Mouse (Mus musculus) brown adipose tissue, adult 24 weeks (tissue): ENCODE data around the gene Mpg. TPM values are rescaled to one million over a fixed set of nuclear protein-coding genes. Genes with fewer than 3 reads are reported as not detected.

Experiments used
- H3K27ac ChIP-seq: fragments of 200-500 bp; replicated peaks from 2 replicates; pipeline ENCODE4 v1.5.1; 2012; ENCODE audit warnings: low read depth, mild to moderate bottlenecking, low read length
- H3K4me1 ChIP-seq: fragments of 200-500 bp; 2 replicates; pipeline ENCODE4 v1.6.1; 2012; ENCODE audit warnings: low read length, mixed read lengths; ENCODE audit not compliant: control insufficient read depth, insufficient read depth, insufficient read length
- H3K4me3 ChIP-seq: fragments of 200-500 bp; 2 replicates; pipeline ENCODE4 v1.5.1; 2012; ENCODE audit warnings: low read depth, mild to moderate bottlenecking, low read length, moderate library complexity; ENCODE audit not compliant: insufficient read depth
- polyA plus RNA-seq: library from polyadenylated mRNA; stranded (reverse); fragments of >200 nt; gene quantifications from 2 replicates; pipeline ENCODE4 v1.2.4, GENCODE M21; 2012; ENCODE audit not compliant: missing spikeins, insufficient read depth, insufficient read length

The Mpg gene
- polyA plus RNA-seq = 7.6 and 9.3 TPM in 2 replicates

DNA sequence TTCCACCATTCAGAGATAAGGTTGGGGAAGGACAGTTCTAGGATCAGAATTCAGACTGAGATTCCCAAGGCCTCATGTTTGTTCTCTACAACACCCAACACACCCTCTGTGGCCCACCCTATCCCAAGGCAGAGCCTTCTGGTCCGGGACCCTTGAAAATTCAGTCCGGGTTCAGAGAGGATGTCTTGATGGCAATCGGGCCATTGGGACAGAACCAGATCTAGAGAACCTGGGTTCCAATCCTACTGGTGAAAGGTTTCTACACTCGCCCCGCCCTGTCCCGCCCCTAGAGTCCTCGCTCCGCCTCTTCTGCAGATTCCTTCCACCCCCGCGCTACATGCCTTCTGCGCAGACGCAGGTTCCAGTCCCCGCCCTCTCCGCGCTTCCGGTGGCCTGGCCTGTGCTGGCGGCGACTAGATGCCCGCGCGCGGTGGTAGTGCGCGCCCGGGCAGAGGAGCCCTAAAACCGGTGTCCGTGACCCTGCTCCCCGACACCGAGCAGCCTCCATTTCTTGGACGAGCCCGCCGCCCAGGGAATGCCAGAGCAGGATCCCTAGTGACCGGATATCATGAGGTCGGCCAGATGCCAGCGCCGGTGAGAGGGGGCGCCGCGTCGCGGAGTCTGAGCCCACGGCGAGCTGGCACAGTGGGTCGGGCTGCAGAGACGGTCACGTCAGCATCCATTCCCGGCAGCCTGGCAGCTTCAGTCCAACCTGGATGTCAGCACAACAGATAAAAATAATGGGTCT, at the start of gene Mpg:
Mpg (plus strand) TSS at position 382 of the 748 bp plus-strand sequence.
- H3K4me3 ChIP-seq = peak within 1 kb of the TSS; percentile 83
- peak within 1 kb of the TSS; percentile 82 for H3K27ac ChIP-seq
- H3K4me1 ChIP-seq = peaks cover 24% of the 10 kb centered on the region

DNA sequence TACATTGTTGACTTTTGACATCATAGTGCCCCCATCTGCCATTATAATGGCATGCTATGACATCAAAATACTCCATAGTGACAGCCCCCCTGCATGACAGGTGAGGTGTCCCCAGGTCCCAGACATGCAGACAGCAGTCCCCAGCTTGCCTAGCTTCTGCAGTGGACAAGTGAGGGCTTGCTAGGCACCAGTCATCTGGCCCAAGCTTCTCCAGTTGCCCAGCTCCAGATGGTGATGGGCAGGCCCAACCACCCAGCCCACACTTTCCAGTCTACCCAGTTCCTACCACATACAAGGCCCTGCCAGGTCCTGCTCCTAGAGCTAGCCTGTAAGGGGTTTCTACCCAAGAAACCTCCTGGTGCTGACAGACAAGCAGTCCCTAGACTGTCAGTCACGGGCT, 47.8 kb upstream of the Mpg start:
- H3K4me3 ChIP-seq = no peak overlapping the region
- H3K27ac ChIP-seq = no peak overlapping the region
- no peaks in the 10 kb centered on the region for H3K4me1 ChIP-seq

DNA sequence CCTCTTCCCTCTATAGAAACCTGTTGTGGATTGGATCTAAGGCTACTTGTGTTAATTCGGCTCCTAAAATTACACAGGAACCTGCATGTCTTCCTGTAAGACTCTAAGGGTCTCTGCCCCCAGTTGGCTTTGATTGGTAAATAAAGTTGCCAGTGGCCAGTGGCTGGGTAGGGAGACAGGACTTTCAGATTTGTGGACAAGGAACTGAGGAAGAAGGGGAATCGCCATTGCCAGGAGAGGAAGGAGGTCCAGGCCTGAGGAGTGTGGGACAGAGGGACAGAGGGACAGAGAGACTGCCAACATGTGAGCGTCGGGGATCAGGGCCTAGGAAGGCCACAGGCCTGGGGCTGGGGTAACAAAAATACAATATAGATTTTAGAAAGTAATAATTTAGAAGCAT, 45.1 kb upstream of the Mpg start:
- H3K27ac ChIP-seq = no peak overlapping the region

DNA sequence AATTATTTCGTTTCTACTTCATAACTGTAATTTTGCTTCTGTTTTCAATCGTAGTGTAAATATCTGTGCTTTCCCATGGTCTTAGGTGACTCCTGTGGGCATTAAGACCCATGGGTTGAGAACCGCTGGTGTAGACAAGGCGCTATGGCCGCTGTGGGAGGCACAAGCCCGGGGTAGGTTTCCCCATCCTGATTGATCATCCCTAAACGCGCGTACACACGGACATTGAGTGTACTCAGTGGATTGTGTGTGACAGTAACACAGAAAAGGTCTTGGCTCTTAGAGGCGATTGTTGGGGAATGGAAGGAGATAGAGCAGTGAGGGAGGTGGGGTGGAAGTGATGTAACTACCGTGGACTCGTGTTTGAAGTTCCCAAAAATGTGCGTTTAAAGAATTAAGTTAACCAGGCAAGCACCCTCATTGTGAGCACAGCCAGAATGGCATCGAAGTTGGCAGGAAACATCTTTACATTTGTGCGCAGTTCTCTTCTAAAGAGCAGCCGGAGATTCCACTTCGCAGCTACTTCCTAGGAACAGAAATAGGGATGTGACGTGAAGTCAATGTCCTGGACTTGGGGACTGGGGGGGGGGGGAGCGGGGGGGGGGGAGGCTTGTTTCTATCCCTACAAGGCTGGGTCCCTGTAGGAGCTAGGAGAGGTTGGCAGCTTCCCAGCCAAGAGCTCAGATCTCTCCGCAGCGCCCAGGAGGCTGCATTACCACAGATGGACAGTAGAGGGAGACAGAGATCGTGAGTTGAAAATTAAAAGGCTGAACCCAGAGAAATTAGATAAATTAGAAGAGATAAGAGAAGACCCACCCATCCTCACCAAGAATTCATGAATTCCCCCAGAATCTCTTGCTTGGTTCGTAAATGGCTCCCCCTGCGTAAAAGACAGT, 44.1 kb upstream of the Mpg start:
- Histone ChIP-seq H3K4me1 (no peaks in the 10 kb centered on the region), H3K4me3 (no peak overlapping the region), H3K27ac (no peak overlapping the region)

More for the DNA sequence above, 45.1 kb upstream of the Mpg start:
- H3K4me3 ChIP-seq = no peak overlapping the region
- no peaks in the 10 kb centered on the region for H3K4me1 ChIP-seq

DNA sequence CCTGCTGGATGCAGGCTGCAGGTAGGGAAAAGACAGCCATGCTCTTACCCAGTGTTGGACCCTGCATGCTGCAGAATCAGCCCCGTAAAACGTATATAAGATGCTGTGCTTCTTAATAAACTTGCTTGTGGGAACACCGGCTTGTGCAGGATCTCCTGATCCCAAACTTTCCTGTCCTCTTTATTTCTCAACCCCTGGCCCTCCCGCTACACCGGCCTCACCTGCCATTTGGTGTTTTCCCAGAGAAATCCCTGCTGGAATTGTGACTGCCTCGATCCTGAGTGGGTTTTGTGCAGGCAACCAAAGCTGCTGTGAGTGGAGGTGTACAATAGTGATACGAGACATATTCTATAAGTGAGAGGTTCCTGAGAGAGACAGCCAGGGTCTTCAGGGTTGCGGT, 41.8 kb upstream of the Mpg start:
- Histone ChIP-seq H3K27ac (no peak overlapping the region), H3K4me1 (no peaks in the 10 kb centered on the region)

DNA sequence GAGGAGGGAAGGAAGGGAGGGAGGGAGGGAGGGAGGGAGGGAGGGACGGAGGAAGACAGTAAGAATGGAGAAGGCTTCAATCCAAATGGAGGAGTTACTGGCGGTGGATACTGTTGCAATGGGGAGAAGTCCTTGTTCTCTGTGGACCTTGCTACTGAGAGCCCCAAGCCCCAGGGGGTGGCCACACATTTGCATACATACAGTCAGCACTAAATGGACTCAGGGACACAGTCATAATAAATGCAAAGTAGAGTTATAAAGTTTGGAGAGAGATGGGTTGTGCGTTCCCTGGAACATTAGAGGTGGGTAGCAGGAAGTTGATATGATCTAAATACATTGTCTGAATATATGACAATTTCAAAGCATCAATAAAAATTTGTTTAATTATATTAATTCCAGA, 40.3 kb upstream of the Mpg start:
- Histone ChIP-seq H3K4me3 (no peak overlapping the region), H3K4me1 (no peaks in the 10 kb centered on the region), H3K27ac (no peak overlapping the region)

More for the DNA sequence above, 41.8 kb upstream of the Mpg start:
- no peak overlapping the region for H3K4me3 ChIP-seq

DNA sequence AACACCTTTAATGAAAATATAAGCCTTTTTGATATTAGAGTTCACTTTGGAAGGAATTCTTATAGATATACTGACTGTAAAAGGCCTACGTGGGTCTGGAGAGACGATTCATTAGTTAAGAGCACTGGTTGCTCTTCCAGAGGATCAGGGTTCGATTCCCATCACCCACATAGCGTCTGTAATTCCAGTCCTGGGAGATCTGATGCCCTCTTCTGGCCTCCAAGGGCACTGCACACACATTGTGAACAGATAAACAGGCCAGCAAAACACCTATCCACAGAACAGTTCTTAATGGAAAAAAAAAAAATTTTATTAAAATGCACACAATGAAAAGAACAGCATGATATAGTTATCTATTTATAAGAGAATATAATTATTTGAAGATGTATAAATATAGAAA, 39.0 kb upstream of the Mpg start:
- Histone ChIP-seq H3K27ac (no peak overlapping the region), H3K4me1 (no peaks in the 10 kb centered on the region), H3K4me3 (no peak overlapping the region)

DNA sequence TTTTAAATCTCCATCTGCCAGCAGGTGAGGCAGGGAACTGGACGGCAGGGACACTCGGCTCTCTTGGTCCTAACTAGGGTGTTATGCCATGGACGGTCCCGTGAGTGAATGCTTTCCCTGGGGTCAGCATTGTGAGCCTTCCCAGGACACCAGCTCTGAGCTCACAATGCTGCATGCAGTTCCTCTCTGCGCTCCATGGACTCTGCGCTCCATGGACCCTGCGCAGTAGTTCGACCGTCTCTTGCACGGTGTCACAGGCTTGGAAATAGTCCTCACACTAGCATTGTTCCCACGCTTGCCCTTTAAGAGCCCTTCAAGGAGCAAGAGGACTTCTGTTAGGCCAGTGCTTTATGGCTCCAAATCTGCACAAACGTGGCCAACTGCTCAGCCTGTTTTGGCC, 37.4 kb upstream of the Mpg start:
- Histone ChIP-seq H3K4me3 (no peak overlapping the region), H3K4me1 (no peaks in the 10 kb centered on the region), H3K27ac (no peak overlapping the region)

DNA sequence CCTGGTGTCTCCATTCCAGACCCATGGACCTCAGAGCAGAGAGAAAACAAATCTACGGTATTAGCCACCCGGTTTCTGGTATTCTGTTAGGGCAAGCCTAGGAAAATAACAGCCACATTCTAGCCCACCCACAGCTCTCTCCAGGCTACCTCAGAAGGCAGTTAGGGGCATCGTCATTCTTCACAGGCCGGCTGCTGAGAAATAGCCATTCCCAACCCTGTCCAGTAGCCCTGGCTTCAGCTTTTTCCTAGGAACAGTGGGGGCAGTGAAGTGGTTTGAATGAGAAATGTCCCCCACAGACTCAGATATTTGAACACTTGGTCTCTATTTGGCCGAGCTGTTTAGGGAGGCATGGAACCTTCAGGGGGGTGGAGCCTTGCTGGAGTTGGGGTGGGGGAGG, 36.9 kb upstream of the Mpg start:
- Histone ChIP-seq H3K4me3 (no peak overlapping the region), H3K4me1 (no peaks in the 10 kb centered on the region), H3K27ac (no peak overlapping the region)

DNA sequence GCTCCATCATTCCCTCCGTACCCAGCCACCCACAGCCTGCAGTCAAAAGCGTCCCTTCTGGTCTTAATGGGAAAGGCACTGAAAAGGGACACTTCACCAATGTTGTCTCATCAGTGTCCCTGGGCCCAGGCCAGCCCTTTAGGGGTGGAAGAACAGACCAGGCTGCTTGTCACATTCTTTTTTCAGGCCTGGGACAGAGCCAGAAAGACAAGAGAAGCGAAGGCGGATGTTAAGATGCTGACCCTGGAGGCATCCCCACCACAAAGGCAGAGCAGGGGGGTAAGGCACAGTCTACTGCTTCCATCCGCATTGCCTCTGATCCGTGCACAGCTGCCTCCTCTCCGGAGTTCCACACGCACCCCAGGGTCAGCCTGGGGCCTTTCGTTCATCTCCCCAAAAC, 36.2 kb upstream of the Mpg start:
- Histone ChIP-seq H3K4me1 (no peaks in the 10 kb centered on the region), H3K4me3 (no peak overlapping the region), H3K27ac (no peak overlapping the region)

DNA sequence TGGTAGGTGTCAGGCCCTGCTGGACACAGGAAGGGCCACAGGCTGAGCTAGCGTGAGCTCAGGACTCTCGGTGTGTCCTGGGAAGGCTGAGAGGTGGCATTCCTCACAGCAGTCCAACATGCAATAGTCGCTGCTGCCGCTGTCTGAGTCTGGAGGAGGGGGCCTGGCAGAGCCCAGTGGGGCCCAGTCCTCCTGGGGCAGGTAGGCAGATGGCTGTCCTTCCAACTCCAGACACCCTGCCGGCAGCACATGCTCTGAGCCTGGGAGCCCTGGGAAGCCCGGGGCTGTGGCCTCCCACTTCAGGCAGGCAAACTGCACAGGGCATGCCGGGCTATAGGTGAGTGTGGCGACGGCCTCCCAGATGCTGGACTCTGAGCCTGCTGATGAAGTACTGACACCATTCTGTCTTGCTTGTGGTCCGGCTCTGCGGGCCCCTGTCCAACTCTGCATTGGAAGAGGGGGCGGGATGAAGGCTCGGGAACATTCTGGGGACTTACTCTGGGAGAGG, 35.6 kb upstream of the Mpg start:
- Histone ChIP-seq H3K4me3 (no peak overlapping the region), H3K27ac (no peak overlapping the region), H3K4me1 (no peaks in the 10 kb centered on the region)

DNA sequence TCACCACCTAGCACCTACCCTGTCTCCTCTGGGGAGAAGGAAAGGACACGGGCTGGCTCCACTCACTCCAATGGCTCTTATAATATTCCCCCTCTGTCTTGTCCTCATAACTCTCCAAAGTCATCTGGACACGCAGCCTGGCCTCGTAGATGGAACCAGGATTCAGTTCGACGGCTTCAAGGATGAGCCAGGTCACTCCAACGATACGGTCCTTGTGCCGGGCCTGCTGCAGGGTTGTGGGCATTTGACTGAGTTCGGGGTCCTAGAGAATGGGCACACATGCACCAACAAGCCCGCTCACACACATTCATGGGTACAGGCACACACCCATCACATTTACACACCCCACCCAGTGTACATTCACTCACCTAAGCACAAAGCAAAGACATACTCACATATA, 33.1 kb upstream of the Mpg start:
- H3K4me3 ChIP-seq = no peak overlapping the region
- H3K27ac ChIP-seq = no peak overlapping the region
- no peaks in the 10 kb centered on the region for H3K4me1 ChIP-seq

DNA sequence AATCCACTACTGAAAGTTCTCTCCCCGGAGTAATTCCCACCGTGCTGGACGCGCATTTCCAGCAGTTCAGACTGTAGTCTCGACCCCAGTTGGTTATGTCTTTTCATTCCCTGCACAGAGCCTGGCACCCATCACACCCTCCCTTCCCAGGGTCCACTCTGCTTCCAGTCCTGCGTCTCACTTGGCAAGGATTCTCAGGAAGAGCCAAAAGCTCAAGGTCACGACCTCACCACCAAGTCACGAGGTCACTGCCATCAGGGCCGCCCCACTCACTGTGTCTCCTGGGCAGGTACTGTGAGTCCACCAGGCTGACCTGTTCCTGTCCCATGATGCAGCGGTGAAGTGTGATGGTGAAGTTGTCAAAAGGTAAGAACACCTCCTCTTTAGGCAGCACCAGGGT, 32.2 kb upstream of the Mpg start:
- H3K4me3 ChIP-seq = no peak overlapping the region
- H3K4me1 ChIP-seq = no peaks in the 10 kb centered on the region
- H3K27ac ChIP-seq = no peak overlapping the region

DNA sequence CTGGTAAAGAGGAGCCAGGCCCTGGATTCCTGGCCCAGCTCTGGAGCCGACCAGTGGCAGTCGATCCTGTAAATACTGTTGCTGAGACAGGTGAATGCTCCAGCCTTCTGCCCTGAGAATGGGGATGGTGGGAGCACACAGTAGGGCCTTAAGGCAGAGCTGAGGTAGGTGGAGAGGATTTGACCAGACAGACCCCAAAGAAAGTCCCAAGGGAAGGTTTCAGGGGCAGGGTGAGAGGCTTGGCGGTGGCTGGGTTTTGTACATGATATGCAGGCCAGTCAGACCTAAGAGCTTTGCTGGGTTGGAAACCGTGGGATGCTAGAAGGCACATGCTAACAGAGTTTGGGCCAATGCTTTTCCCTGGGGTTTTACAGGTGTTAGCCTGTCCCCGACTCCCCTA, 31.7 kb upstream of the Mpg start:
- Histone ChIP-seq H3K4me3 (no peak overlapping the region), H3K4me1 (no peaks in the 10 kb centered on the region), H3K27ac (no peak overlapping the region)

DNA sequence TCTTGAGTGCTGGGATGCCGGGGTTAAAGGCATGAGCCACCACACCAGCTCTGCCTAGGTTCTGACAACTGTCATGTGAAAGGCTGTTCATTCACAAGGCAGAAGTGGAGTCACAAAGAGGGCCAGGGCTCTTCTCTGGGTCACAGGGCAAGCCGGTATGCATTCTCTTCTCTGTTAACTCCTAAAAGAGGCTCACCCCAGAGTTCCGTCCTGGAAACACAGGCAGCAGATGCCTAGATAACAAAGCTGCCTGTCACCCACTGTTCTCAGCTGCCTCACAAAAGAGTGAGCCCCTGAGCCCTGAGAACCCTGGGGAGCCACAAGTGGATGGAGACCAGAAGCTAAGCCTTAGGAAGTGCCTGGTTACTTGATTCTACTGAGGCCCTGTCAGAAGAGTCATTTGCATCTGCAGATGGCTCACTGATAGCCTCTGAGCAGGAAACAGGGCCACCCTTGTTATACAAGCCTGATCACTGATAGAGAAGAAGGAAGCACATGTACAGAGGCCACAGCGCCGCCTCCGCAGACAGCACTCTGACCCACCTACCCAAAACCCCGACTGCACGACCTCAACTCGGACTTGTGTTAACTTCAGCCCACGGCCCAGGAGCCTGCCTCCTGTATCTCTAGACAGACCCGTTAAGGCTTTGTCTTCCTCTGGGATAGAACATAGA, 30.3 kb upstream of the Mpg start:
- H3K4me3 ChIP-seq = no peak overlapping the region
- H3K27ac ChIP-seq = no peak overlapping the region
- no peaks in the 10 kb centered on the region for H3K4me1 ChIP-seq
